Mouse (Mus musculus) heart, adult 2 months (tissue): ENCODE data around the gene Crbn. TPM values are rescaled to one million over a fixed set of nuclear protein-coding genes. Genes with fewer than 3 reads are reported as not detected.

Experiments used
- DNase-seq, 2 experiments: peaks; one replicate each; pipeline ENCODE4 v3.0.0; 2021
- H3K27ac ChIP-seq: fragments of 200-600 bp; 2 replicates; pipeline ENCODE4 v1.8.1; 2022
- H3K27me3 ChIP-seq: fragments of 200-500 bp; 2 replicates; pipeline ENCODE4 v1.6.1; 2012; ENCODE audit warnings: mild to moderate bottlenecking, low read length, inconsistent platforms, mixed read lengths; ENCODE audit not compliant: control insufficient read depth, insufficient read depth
- H3K36me3 ChIP-seq: fragments of 200-500 bp; 2 replicates; pipeline ENCODE4 v1.6.1; 2012; ENCODE audit warnings: low read length, inconsistent platforms; ENCODE audit not compliant: control insufficient read depth, insufficient read depth
- H3K4me1 ChIP-seq: fragments of 200-500 bp; 2 replicates; pipeline ENCODE4 v1.6.1; 2011; ENCODE audit warnings: low read length; ENCODE audit not compliant: control insufficient read depth, insufficient read depth
- H3K4me3 ChIP-seq: fragments of 200-600 bp; 2 replicates; pipeline ENCODE4 v1.8.1; 2022
- H3K79me2 ChIP-seq: fragments of 200-500 bp; replicated peaks from 2 replicates; pipeline ENCODE4 v1.6.1; 2012; ENCODE audit warnings: mild to moderate bottlenecking, inconsistent platforms, low read length, moderate library complexity, mixed read lengths; ENCODE audit not compliant: control insufficient read depth, insufficient read depth
- H3K9ac ChIP-seq: fragments of 200-500 bp; 2 replicates; pipeline ENCODE4 v1.6.1; 2012; ENCODE audit warnings: low read depth, mild to moderate bottlenecking, control low read depth, inconsistent platforms, low read length, mixed read lengths
- CTCF ChIP-seq: fragments of 200-600 bp; IDR thresholded peaks from 2 replicates; pipeline ENCODE4 v1.8.1; 2022; ENCODE audit warnings: antibody characterized with exemption, mild to moderate bottlenecking, moderate library complexity
- EP300 ChIP-seq: fragments of 200-500 bp; IDR thresholded peaks from 2 replicates; pipeline ENCODE4 v1.6.1; 2011; ENCODE audit warnings: low read depth, low read length, control low read depth; ENCODE audit not compliant: insufficient read depth
- POLR2A ChIP-seq: fragments of 200-500 bp; IDR thresholded peaks from 2 replicates; pipeline ENCODE4 v1.6.1; 2011; ENCODE audit warnings: mild to moderate bottlenecking, low read depth, low read length, control low read depth; ENCODE audit not compliant: insufficient read depth
- WGBS: fragments of 180-500 bp; shearing (Covaris S2); methylation state at CpG from one replicate; pipeline ENCODE4 v1.1.7; 2018; 5-methylcytosine and 5-hydroxymethylcytosine counted together
- intact Hi-C: fragments of 180-260 bp; cut with DNase I; formaldehyde crosslinking; loops from one replicate; pipeline ENCODE4 v1.15.1; 2025
- polyA plus RNA-seq: library from polyadenylated mRNA; depleted of rRNA; stranded (reverse); fragments of >200 nt; gene quantifications from 2 replicates; pipeline ENCODE4 v1.2.3, GENCODE M21; 2012
- total RNA-seq, 2 experiments: library from RNA; stranded (reverse); gene quantifications; 2 replicates each; pipeline ENCODE4 v1.2.3; 2021

Crbn gene
- total and polyA plus RNA-seq, 3 experiments = 13.5 to 57.1 (median 46.1) TPM

- no peaks in the 10 kb centered on the region for H3K79me2 ChIP-seq
- H3K9ac ChIP-seq = no peak overlapping the region
- H3K27ac ChIP-seq = no peak overlapping the region
- no peaks in the 10 kb centered on the region for H3K27me3 ChIP-seq
- WGBS = 59% methylated on average over 1 of the region's 1 CpGs
- H3K4me3 ChIP-seq = no peak overlapping the region
- H3K36me3 ChIP-seq = no peaks in the 10 kb centered on the region
- no peaks in the 10 kb centered on the region for H3K4me1 ChIP-seq
- no peak for DNase-seq
- intact Hi-C loops = no loop called here
- TF ChIP-seq CTCF (no peak), EP300 (no peak), POLR2A (no peak)
These were observed 38.4 kb downstream of the Crbn start for GRCm38 (mm10) chr6:106761486-106761885.

- DNase-seq = no peak
- H3K4me1 ChIP-seq = no peaks in the 10 kb centered on the region
- H3K9ac ChIP-seq = no peak overlapping the region
- H3K27me3 ChIP-seq = no peaks in the 10 kb centered on the region
- no peaks in the 10 kb centered on the region for H3K79me2 ChIP-seq
- no peak overlapping the region for H3K4me3 ChIP-seq
- TF ChIP-seq CTCF (no peak), EP300 (no peak), POLR2A (no peak)
- no peaks in the 10 kb centered on the region for H3K36me3 ChIP-seq
- WGBS = 68% methylated on average over 3 of the region's 3 CpGs
- no peak overlapping the region for H3K27ac ChIP-seq
- intact Hi-C loops = no loop called here
These were observed 39.2 kb downstream of the Crbn start for GRCm38 (mm10) chr6:106760473-106761218.

GRCm38 (mm10) chr6:106758299-106758698 is 41.6 kb downstream of the Crbn start:
- H3K36me3 ChIP-seq = no peaks in the 10 kb centered on the region
- H3K4me1 ChIP-seq = no peaks in the 10 kb centered on the region
- TF ChIP-seq CTCF = no peak
- TF ChIP-seq POLR2A = no peak
- no peak for TF ChIP-seq EP300
- DNase-seq = no peak
- no peak overlapping the region for H3K4me3 ChIP-seq
- no peak overlapping the region for H3K9ac ChIP-seq
- H3K27ac ChIP-seq = no peak overlapping the region
- H3K79me2 ChIP-seq = no peaks in the 10 kb centered on the region
- WGBS = 53% methylated on average over 3 of the region's 3 CpGs
- intact Hi-C loops = no loop called here
- no peaks in the 10 kb centered on the region for H3K27me3 ChIP-seq

- TF ChIP-seq CTCF (no peak), POLR2A (no peak), EP300 (no peak)
- Histone ChIP-seq H3K79me2 (no peaks in the 10 kb centered on the region), H3K27me3 (no peaks in the 10 kb centered on the region), H3K27ac (no peak overlapping the region), H3K36me3 (no peaks in the 10 kb centered on the region), H3K4me1 (no peaks in the 10 kb centered on the region), H3K4me3 (no peak overlapping the region), H3K9ac (no peak overlapping the region)
- whole genome bisulfite sequencing = 73% methylated on average over 7 of the region's 7 CpGs
- DNase-seq = no peak
- intact Hi-C loops = no loop called here
These were observed 49.6 kb downstream of the Crbn start for GRCm38 (mm10) chr6:106750291-106750690.

- no peaks in the 10 kb centered on the region for H3K36me3 ChIP-seq
- H3K4me1 ChIP-seq = no peaks in the 10 kb centered on the region
- TF ChIP-seq EP300 = no peak
- no peak for TF ChIP-seq CTCF
- TF ChIP-seq POLR2A = no peak
- no peaks in the 10 kb centered on the region for H3K27me3 ChIP-seq
- no peak within 1 kb of the TSS for H3K27ac ChIP-seq
- no peaks in the 10 kb centered on the region for H3K79me2 ChIP-seq
- DNase-seq = no peak
- WGBS = 37% methylated on average over 6 of the region's 6 CpGs
- intact Hi-C loops = no loop called here
- no peak within 1 kb of the TSS for H3K4me3 ChIP-seq
- no peak within 1 kb of the TSS for H3K9ac ChIP-seq
These were observed 50.9 kb downstream of the Crbn start, which contains the start of gene Il5ra for GRCm38 (mm10) chr6:106748887-106749388. Gene Il5ra (minus strand): TSS chr6:106749037.

GRCm38 (mm10) chr6:106747804-106748203 is 52.1 kb downstream of the Crbn start:
- DNase-seq = no peak
- Histone ChIP-seq H3K79me2 (no peaks in the 10 kb centered on the region), H3K36me3 (no peaks in the 10 kb centered on the region), H3K9ac (no peak overlapping the region), H3K27ac (no peak overlapping the region), H3K4me3 (no peak overlapping the region), H3K4me1 (no peaks in the 10 kb centered on the region), H3K27me3 (no peaks in the 10 kb centered on the region)
- WGBS = 73% methylated on average over 3 of the region's 3 CpGs
- intact Hi-C loops = no loop called here
- no peak for TF ChIP-seq POLR2A
- TF ChIP-seq CTCF = no peak
- TF ChIP-seq EP300 = no peak
